Mouse (Mus musculus): ENCODE measurements at regions not wholly inside any gene's neighbourhood (a gene's known extent, or its start where the extent isn't known, plus 50 kb on each side); places are given as distances from the start of the nearest gene placed in this dataset.

DNA sequence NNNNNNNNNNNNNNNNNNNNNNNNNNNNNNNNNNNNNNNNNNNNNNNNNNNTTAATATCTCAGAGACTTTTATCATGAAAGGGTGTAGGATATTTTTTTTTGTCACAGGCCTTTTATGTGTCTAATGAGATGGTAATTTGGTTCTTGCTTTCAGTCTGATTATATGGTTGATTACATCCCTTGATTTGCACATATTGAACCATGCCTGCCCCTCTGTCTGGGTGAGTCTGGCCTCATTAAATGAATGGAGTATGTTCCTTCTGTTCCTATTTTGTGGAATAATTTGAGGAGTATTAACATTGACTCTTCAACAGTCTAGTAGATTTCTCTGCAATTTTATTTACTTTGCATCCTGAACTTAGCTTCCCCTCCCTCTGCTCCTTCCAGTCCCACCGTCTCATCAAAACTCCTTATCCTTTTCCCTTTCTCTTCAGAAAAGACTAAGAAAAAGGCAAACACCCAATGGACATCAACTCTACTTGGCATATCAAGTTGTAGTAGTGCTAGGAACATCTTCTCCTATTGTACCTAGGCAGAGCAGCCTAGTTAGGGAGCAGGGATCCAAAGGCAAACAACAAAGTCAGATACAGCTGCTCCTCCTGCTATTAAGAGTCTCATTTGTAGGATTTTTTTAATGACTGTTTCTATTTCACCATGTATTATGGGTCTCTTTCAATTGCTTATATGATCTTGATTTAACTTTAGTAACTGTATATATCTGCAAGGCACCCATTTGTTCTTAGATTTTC, 1185.0 kb upstream of the Cdh7 start:
- no peak for DNase-seq (ENCODE audit: low read depth, low spot score)

DNA sequence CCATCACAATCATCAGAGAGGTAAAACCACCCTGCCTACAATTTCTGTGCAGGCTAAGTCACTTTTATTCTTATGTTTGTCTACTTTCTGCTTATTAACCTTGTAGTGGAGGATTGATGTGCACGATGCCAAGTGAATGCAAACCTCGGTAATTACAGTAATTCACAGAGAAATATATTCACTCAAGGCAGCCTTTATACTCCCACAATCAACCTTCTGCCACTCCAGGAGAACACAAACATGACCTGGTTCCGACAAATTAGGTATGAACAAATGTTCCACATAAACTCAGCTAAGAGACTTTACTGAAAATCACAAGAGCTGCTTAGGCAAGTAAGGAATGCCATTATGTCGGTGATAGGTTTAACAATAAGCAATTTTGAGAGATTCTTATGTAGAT, 1182.1 kb upstream of the Cdh7 start:
- no peak for DNase-seq (ENCODE audit: low read depth, low spot score)

DNA sequence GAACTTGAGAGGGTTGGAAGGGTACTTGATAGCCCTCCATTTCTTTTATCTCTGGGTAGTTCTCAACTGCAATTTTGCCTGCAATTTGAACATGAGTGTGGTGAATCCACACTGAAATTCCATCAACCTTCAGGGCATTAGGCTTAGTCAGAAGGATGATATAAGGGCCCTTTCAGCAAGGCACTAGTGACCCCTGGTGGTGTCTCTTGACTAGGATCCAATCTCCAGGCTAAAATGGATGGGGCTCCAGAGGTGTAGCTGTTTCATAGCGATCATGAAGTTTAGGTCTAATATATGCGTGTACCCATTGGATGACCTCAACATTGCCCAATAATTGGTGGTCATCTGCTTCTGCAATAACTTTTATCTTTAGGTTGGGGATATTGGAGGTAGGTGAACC, 1155.0 kb upstream of the Cdh7 start:
- peak; percentile 50 for DNase-seq (ENCODE audit: low read depth, low spot score)

Data from ES-CJ7 (cell line).